Mouse (Mus musculus) right cerebral cortex, postnatal 25 days (tissue): ENCODE measurements around the gene Ppp2r5c.

ENCODE experiments used
- DNase-seq: peaks from one replicate; pipeline ENCODE4 v3.0.0; 2022

The Ppp2r5c gene

GRCm38 (mm10) chr12:110489946-110490701 is 43.2 kb downstream of the Ppp2r5c start:
- no peak for DNase-seq

DNA sequence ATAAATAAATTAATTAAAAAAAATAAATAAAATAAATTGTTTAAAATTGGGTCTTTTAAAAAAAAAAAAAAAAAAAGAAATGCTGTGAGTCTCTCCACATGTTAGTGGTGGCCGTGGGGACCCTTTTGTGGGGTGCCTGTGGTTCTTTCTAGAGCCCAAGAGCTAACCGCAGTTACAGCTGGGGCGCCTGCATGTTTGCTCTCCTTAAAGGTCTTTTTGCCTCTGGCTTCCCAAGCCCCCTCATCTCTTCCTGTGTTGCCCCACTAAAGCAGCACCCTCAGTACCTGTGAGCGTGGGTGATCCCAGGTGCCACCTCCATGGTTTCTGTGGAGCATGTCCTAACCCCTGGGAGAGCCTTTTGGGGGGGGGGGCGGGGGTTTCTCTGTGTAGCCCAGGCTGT is 45.5 kb downstream of the Ppp2r5c start:
- no peak for DNase-seq

- no peak for DNase-seq
Measured at GRCm38 (mm10) chr12:110493597-110494369, 46.9 kb downstream of the Ppp2r5c start.

- DNase-seq: no peak
Measured at GRCm38 (mm10) chr12:110494846-110495245, 47.9 kb downstream of the Ppp2r5c start.

- DNase-seq: no peak
Measured at GRCm38 (mm10) chr12:110495260-110495659, 48.3 kb downstream of the Ppp2r5c start.

DNA sequence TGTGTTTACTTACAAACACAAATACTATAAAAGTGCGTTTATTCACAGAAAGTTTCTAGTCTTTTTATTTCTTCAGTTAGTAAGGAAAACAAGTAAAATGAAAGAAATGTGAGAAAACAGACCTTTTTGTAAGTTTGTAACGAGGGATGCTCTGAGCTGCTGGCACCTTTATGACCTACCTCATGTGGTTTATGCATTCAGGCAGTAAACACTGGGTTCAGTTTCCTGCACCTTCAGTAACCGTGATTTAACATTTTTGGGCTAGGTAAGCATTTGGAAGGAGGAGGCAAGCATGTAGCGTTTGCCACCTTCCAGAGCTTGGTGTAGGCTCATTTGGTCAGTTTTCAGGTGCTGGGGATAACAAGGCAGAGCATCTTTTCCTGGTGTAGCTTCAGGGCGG is 49.1 kb downstream of the Ppp2r5c start:
- DNase-seq: no peak

DNA sequence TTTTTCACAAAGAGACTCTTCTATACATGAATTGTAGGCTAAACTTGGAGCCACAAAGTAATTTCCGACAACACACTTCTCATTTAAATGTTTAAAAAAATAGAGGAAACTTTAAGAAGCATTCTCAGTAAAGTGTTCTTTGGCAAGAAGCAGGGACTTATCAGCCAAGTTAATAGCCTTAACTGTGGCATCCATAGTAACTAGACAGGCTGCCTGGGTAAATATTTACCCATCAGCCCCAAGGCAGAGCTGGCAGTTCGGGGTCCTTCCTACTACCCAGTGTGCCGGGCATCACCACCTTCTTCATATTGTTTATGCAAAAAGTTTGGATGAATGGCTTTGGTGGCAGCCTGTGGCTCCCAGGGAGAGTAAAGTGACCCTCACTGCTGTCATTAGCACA is 50.1 kb downstream of the Ppp2r5c start:
- no peak for DNase-seq

GRCm38 (mm10) chr12:110497485-110497884 is 50.6 kb downstream of the Ppp2r5c start:
- DNase-seq: no peak

DNA sequence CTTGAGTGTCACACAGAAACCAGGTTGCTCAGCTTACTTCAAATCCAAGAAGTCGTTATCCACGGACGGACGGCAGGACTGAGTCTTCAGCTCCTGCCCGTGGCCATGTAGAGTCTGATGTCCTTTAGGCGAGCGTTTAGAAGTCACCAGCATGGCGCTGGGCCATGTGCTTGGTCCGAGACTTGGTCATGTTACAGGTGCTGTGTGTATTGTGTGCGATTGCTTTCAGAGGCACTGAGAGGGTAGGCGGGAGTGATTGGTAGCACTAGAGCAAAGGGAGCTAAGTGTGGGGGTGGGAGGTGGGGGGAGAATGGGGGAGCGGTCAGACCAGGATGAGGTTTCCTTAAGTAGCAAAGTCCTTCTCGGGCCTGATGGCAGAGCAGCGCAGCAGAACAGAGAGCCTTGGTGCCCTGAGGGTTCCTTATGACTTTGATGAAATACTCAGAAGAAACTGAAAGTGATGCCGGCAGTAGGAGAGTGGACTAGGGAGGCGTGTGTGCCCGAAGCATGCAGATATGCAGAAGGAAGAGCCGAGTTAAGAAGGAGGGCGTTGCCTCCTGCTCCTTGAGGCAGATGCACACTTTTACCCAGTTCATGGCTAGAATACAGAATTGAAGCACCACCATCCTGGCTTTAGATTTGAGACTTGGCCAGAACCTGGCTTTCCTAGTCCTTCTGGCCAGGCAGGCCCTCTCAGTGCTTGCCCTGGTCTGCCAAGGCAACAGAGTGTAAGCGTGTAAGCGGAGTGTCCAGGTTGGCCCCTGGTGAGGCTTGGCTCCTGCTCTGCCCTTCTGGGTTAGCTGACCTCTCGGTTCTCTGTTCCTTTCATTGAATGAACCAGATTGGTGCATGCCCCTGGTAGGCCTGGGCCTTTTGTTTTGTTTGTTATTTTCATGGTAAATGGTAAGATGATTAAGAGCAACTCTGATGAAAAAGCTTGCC is 51.6 kb downstream of the Ppp2r5c start:
- DNase-seq: no peak

DNA sequence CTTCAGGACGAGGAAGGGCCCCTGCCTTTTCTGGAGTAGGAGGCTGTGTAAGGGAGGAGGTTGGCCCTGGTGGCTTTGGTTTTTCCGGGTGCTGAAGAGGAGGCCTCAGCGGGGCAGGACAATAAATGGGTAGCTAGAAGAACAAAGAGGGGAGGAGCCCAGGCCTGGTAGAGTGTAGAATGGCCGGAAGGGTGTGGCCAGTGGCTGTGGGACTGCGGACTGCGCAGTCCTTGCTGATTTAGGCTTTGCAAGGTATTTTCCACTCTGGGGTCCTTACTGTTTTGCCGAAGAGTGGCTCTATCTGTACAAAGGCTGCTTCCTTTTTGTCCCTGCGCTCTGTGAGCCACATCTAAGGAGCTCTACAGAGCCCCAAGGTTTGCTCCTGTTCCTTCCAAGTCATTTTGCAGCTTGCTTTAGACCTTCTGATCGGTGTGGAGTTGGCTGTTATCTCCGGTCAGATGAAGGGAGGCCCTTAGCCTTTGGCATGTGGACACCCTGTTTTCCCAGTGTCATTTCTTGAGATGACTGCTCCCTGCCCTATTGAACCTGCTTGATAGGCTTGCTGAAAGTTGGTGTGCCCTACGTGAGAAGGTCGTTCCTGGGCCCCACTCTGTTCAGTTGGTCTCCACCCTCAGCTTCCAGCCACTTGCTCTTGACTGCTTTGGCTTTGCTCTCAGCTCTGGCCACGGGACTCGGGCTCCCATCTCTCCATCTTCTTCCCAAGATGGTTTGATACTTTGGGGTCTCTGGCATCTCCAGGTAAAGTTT is 52.5 kb downstream of the Ppp2r5c start:
- DNase-seq: no peak

- no peak for DNase-seq
Measured at GRCm38 (mm10) chr12:110500095-110500494, 53.2 kb downstream of the Ppp2r5c start.

DNA sequence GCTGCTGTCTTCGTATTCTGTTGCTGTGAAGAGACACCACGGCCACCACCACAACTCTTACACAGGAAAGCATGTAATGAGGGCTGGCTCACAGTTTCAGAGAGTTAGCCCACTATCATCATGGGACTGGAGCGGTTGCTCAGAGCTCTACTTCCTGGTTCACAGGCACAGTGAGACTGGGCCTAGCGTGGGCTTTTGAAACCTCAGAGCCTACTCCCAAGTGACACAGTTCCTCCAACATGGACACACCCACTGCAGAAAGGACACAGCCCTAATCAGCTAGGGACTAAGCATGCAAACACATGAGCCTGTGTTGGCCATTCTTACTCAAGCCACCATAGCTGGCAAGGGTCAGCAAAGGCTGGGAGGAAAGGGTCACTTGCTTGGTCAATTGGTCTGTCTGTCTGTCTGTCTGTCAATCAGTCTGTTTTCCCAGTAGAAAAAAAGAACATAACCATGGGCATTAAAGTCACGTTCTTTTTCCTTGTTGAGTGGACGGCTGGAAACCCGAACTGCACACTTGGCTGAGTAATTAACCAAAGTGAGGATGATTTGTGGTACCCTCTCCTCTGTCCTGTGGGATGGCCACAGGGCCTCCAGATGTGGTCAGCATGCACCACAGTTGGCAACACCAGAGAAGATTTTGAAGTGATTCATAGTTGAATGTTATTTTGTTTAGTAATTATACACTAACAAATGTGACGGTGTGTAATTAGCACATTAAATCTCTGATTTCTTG is 56.7 kb downstream of the Ppp2r5c start:
- DNase-seq: no peak

DNA sequence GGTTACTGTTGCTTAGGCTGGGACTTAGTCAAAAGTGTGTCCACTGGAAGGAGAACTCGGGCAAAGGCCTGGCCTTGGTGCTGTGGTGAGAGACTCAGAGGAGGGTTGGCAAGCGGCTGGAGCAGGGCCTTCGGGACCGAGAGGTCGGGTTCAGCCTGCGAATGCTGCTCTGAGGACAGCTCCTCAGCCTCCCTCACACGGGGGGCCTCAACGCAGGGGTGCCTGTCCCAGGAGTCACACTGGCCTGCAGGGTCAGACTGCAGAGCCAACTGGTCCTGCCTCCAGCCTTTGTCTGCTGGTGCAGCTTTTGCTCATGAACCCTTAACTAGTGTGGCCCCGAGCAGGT is 57.2 kb downstream of the Ppp2r5c start:
- no peak for DNase-seq

- no peak for DNase-seq
Measured at GRCm38 (mm10) chr12:110504793-110505192, 57.9 kb downstream of the Ppp2r5c start.

DNA sequence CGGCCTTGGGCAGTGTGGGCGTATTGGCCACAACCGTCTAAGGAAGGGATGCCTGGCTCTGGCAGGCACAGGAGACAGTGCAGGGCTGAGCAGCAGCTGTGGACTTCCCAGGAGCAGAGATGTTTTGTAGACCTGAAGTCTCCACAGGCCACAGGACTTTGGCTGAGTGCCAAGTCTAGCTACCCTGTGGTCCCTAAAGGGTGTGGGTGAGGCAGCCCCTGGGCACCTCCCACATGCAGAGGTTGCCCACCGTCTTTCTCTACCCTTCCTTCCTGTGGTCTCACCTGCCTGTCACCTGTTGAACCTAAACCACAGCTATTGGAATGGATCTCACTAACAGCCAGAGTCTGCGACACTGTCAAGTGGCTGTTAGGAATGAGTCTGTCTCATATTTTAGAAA is 59.1 kb downstream of the Ppp2r5c start:
- no peak for DNase-seq

GRCm38 (mm10) chr12:110507714-110508297 is 60.9 kb downstream of the Ppp2r5c start:
- no peak for DNase-seq

GRCm38 (mm10) chr12:110508680-110509079 is 61.8 kb downstream of the Ppp2r5c start:
- no peak for DNase-seq

- no peak for DNase-seq
Measured at GRCm38 (mm10) chr12:110510171-110510871, 63.4 kb downstream of the Ppp2r5c start.

DNA sequence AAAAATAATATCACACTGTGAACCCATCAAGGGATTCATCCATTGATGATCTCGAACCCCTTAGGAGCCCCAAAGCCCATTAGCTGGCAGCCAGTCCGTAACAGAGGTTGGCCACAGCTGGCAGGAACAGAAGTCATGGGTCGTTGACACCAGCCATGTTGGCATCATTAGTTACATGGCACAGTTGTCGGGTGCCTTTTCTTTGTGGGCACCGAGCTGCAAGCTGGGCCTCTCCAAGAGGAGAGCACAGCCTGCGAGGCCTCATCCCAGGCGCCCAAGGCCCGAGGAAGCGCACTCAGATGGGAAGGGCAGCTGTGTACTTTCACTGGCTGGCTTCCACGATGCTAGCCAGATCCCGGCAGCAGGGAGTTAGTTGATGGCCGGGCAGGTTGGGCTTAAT is 64.3 kb downstream of the Ppp2r5c start:
- DNase-seq: no peak

- DNase-seq: no peak
Measured at GRCm38 (mm10) chr12:110511856-110512433, 65.0 kb downstream of the Ppp2r5c start.
